Mouse (Mus musculus) liver, postnatal 0 days (tissue): ENCODE data around the gene Mrpl2. TPM values are rescaled to one million over a fixed set of nuclear protein-coding genes. Genes with fewer than 3 reads are reported as not detected.
A peak's percentile ranks its signal among the peaks of the same experiment; 100 is the strongest.

Experiments used
- ATAC-seq: fragments of 200-750 bp; cut with Nextera tagmentation; 2 replicates; pipeline ENCODE4 v1.8.0; 2017; ENCODE audit warnings: mild to moderate bottlenecking, moderate library complexity
- DNase-seq: peaks from one replicate; pipeline ENCODE4 v3.0.0-alpha.2; 2016
- H3K27ac ChIP-seq: fragments of 300-500 bp; sonication (generic); 2 replicates; pipeline ENCODE4 v1.5.1; 2014; ENCODE audit warnings: antibody characterized with exemption, moderate library complexity, mild to moderate bottlenecking, low read depth
- H3K27me3 ChIP-seq: fragments of 300-500 bp; sonication (generic); 2 replicates; pipeline ENCODE4 v1.6.1; 2014; ENCODE audit warnings: low read length, control low read depth, mixed read lengths; ENCODE audit not compliant: insufficient read depth
- H3K36me3 ChIP-seq: fragments of 300-500 bp; sonication (generic); replicated peaks from 2 replicates; pipeline ENCODE4 v1.6.1; 2014; ENCODE audit warnings: mild to moderate bottlenecking, control low read depth, low read length, moderate library complexity, mixed read lengths; ENCODE audit not compliant: insufficient read depth
- H3K4me1 ChIP-seq: fragments of 300-500 bp; sonication (generic); 2 replicates; pipeline ENCODE4 v1.6.1; 2014; ENCODE audit warnings: antibody characterized with exemption, mild to moderate bottlenecking, control low read depth; ENCODE audit not compliant: insufficient read depth
- H3K4me2 ChIP-seq: fragments of 300-500 bp; sonication (generic); 2 replicates; pipeline ENCODE4 v1.6.1; 2014; ENCODE audit warnings: low read depth, mild to moderate bottlenecking, low read length, moderate library complexity, mixed read lengths
- H3K4me3 ChIP-seq: fragments of 300-500 bp; sonication (generic); 2 replicates; pipeline ENCODE4 v1.5.1; 2014; ENCODE audit warnings: low read depth, low read length
- H3K9ac ChIP-seq: fragments of 300-500 bp; sonication (generic); replicated peaks from 2 replicates; pipeline ENCODE4 v1.6.1; 2014; ENCODE audit warnings: mild to moderate bottlenecking, moderate library complexity
- H3K9me3 ChIP-seq: fragments of 300-500 bp; sonication (generic); 2 replicates; pipeline ENCODE4 v1.6.1; 2016; ENCODE audit warnings: mild to moderate bottlenecking, control low read depth, low read length, mixed read lengths
- CTCF ChIP-seq: sonication (generic); IDR thresholded peaks from 2 replicates; pipeline ENCODE4 v1.5.1; 2016; ENCODE audit warnings: antibody characterized with exemption, low read depth
- EP300 ChIP-seq: IDR thresholded peaks from 2 replicates; pipeline ENCODE4 v1.6.1; 2016; ENCODE audit warnings: antibody characterized with exemption, low read depth, mild to moderate bottlenecking
- WGBS: fragments of 180-500 bp; shearing (Covaris S2); extraction: QIAGEN DNeasy Blood & Tissue Kit; methylation state at CpG from one replicate; pipeline ENCODE4 v1.1.7; 2014; ENCODE audit not compliant: insufficient replicate concordance; 5-methylcytosine and 5-hydroxymethylcytosine counted together
- polyA plus RNA-seq: library from polyadenylated mRNA; unstranded; fragments of >200 nt; fragmentation: Nextera tagmentation; extraction: Ambion mirVana; gene quantifications from 2 replicates; pipeline ENCODE4 v1.2.1, GENCODE M21; 2015

Mrpl2 gene
- polyA plus RNA-seq, 1 experiment from 2014 or later, result 79.3 TPM

DNA sequence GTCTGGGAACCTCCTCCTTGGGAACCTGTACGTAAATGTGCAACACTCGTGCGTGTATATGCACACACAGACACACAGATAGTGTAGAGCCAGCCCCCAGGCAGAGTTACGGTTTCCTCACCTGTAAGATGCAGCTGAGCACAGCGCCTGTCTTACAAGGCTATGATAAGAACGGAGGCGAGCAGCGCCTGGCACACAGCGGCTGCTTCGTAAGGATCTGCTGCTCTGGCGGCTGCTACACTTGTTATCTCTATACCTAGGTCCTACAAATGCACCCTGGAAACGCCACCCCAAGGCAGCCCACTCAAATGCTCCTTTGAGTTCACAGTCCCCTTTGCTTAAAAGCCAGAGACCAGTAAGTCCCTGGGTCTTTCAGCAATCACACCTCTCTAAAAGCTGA is 44.6 kb downstream of the Mrpl2 start:
- no peak overlapping the region for H3K9ac ChIP-seq
- H3K4me3 ChIP-seq, result no peak overlapping the region
- H3K27me3 ChIP-seq, result no peaks in the 10 kb centered on the region
- H3K27ac ChIP-seq, result no peak overlapping the region
- H3K4me1 ChIP-seq, result no peaks in the 10 kb centered on the region
- peaks cover 20% of the 10 kb centered on the region for H3K36me3 ChIP-seq
- TF ChIP-seq EP300 (no peak), CTCF (no peak)
- WGBS, result 65% methylated on average over 12 of the region's 12 CpGs
- 0 out of 2 replicates have a peak overlapping the region, but pooled peaks have one; percentile 13 for H3K4me2 ChIP-seq
- ATAC-seq, result peak; percentile 41; the same call in 1 of the 2 replicates
- DNase-seq, result no peak
- H3K9me3 ChIP-seq, result no peaks in the 10 kb centered on the region

DNA sequence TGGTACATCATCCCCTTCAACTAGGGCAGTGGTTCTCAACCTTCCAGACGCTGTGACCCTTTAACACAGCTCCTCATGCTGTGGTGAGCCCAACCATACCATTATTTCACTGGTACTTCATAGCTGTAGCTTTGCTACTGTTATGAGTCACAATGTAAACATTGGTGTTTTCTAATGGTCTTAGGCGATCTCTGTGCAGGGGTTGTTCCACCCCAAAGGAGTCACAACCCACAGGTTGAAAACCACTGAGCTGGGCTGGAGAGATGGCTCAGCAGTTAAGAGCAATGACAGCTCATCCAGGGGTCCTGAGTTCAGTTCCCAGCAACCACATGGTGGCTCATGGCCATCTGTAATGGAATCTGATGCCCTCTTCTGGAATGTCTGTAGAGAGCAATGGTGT is 45.4 kb downstream of the Mrpl2 start:
- H3K4me3 ChIP-seq, result no peak overlapping the region
- H3K36me3 ChIP-seq, result peaks cover 13% of the 10 kb centered on the region
- DNase-seq, result no peak
- no peak for TF ChIP-seq EP300
- no peak for TF ChIP-seq CTCF
- H3K4me2 ChIP-seq, result no peak overlapping the region
- H3K9ac ChIP-seq, result no peak overlapping the region
- H3K9me3 ChIP-seq, result no peaks in the 10 kb centered on the region
- H3K27me3 ChIP-seq, result no peaks in the 10 kb centered on the region
- no peak overlapping the region for H3K27ac ChIP-seq
- no peak for ATAC-seq
- H3K4me1 ChIP-seq, result no peaks in the 10 kb centered on the region
- 86% methylated on average over 2 of the region's 2 CpGs for WGBS

DNA sequence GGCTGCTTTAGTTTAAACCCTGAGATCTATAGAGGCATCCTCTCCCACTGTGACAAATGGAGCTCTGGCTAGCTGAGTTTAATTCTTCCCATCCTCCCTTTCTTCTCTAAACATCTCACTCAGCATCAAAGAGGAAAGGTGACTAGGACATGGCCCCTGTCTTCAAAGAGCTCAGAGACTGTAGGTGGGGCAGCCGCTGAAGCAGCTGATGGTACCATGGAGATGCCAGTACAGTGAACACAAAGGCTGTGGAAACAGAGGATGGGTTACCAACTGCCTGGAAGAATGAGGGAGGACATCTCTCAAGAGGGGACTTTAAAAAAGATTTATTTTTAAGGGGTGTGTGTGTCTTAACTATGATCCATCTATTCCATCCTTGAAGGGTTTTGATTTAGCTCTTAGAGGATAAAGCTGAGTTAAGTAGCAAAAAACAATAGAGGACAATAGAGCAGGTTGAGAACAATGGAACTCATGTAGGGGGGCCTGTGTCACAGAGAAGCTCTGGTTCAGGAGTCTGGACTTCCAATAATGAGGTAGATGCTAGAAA is 48.6 kb downstream of the Mrpl2 start:
- no peaks in the 10 kb centered on the region for H3K4me1 ChIP-seq
- 82% methylated on average over 1 of the region's 1 CpGs for WGBS

DNA sequence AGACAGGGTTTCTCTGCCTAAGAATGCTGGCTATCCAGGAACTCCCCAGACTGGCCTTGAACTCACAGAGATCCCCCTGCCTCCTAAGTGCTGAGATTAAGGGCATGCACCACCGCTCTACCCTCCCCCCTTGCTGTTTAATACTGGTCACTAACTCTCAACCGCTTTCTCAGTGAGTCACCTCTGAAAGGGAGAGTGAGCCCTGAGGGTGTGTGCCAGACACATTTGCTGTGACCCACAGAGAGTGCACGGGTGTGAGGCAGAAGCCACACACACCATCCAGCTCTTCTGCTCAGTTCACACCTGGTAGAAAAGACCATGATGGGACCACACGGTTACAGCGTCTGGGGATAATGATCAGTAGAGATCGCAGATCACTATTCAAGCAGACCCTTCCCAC is 52.5 kb downstream of the Mrpl2 start:
- Histone ChIP-seq H3K4me3 (no peak overlapping the region), H3K27ac (no peak overlapping the region), H3K9me3 (no peaks in the 10 kb centered on the region), H3K27me3 (no peaks in the 10 kb centered on the region), H3K9ac (no peak overlapping the region), H3K36me3 (peaks cover 7% of the 10 kb centered on the region), H3K4me1 (peaks cover 8% of the 10 kb centered on the region), H3K4me2 (no peak overlapping the region)
- DNase-seq (no peak), ATAC-seq (no peak)
- TF ChIP-seq EP300 (no peak), CTCF (no peak)
- 85% methylated on average over 6 of the region's 6 CpGs for WGBS

More for the DNA sequence above, 48.6 kb downstream of the Mrpl2 start:
- TF ChIP-seq CTCF, result no peak
- no peak for TF ChIP-seq EP300
- H3K27ac ChIP-seq, result no peak overlapping the region
- no peak overlapping the region for H3K9ac ChIP-seq
- no peak overlapping the region for H3K4me2 ChIP-seq
- no peak for DNase-seq
- ATAC-seq, result no peak
- no peak overlapping the region for H3K4me3 ChIP-seq
- no peaks in the 10 kb centered on the region for H3K27me3 ChIP-seq
- H3K9me3 ChIP-seq, result no peaks in the 10 kb centered on the region
- H3K36me3 ChIP-seq, result peaks cover 7% of the 10 kb centered on the region; the same call in 1 of the 2 replicates

DNA sequence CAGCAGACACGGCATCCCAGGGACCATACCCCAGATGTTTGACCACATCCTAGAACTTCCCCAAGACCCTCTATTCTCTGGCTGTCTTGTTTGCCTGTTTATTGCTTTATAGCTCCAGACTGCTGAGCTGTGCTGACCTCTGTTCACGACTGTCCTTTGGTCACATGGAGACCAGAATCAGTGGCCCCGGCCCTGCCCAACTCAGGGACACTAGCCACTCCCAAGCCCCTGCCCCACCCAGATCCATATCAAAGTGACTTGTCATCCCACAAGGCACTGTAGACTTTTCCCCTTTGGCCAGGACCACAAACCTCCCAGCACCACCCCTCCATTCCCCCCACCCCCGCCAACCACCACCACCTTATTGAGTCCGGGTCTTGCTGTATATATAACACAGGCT is 53.2 kb downstream of the Mrpl2 start:
- 72% methylated on average over 5 of the region's 5 CpGs for WGBS
- Histone ChIP-seq H3K27ac (no peak overlapping the region), H3K4me3 (no peak overlapping the region), H3K4me2 (no peak overlapping the region), H3K9me3 (no peaks in the 10 kb centered on the region), H3K36me3 (peaks cover 7% of the 10 kb centered on the region), H3K9ac (no peak overlapping the region), H3K4me1 (peaks cover 14% of the 10 kb centered on the region), H3K27me3 (no peaks in the 10 kb centered on the region)
- ATAC-seq (no peak), DNase-seq (no peak)
- TF ChIP-seq EP300 (no peak), CTCF (no peak)

Other genes starting within 250 kb of the Mrpl2 start
- not detected in 2 replicates for gene Crip3, start 217.3 kb upstream of the Mrpl2 start, polyA plus RNA-seq
- 0.18 and 0.34 TPM in 2 replicates for gene Slc22a7, start 207.8 kb upstream of the Mrpl2 start, polyA plus RNA-seq
- gene Ttbk1, start 158.6 kb upstream of the Mrpl2 start, polyA plus RNA-seq, result not detected in 2 replicates
- gene Dnph1, start 149.5 kb upstream of the Mrpl2 start, polyA plus RNA-seq, result 7.4 and 8.6 TPM in 2 replicates
- 1.0 and 1.3 TPM in 2 replicates for gene Cul9, start 99.8 kb upstream of the Mrpl2 start, polyA plus RNA-seq
- 1.3 and 1.9 TPM in 2 replicates for gene Srf, start 90.1 kb upstream of the Mrpl2 start, polyA plus RNA-seq
- gene Ptk7, start 16.7 kb upstream of the Mrpl2 start, polyA plus RNA-seq, result 3.0 and 3.5 TPM in 2 replicates
- gene Klc4, start 207 bp upstream of the Mrpl2 start, polyA plus RNA-seq, result 10.7 and 12.6 TPM in 2 replicates
- 5.2 and 6.2 TPM in 2 replicates for gene Cul7, start 4.1 kb downstream of the Mrpl2 start, polyA plus RNA-seq
- 28.1 and 28.2 TPM in 2 replicates for gene Rrp36, start 28.1 kb downstream of the Mrpl2 start, polyA plus RNA-seq
- 52.3 and 56.9 TPM in 2 replicates for gene Mea1, start 32.6 kb downstream of the Mrpl2 start, polyA plus RNA-seq
- 60.0 and 63.0 TPM in 2 replicates for gene Klhdc3, start 34.7 kb downstream of the Mrpl2 start, polyA plus RNA-seq
- 11.2 and 12.5 TPM in 2 replicates for gene Ppp2r5d, start 58.9 kb downstream of the Mrpl2 start, polyA plus RNA-seq
- gene Pex6, start 65.2 kb downstream of the Mrpl2 start, polyA plus RNA-seq, result 11.6 and 12.6 TPM in 2 replicates
- 707 and 780 TPM in 2 replicates for gene Gnmt, start 82.9 kb downstream of the Mrpl2 start, polyA plus RNA-seq
- 23.0 and 24.1 TPM in 2 replicates for gene Cnpy3, start 106.0 kb downstream of the Mrpl2 start, polyA plus RNA-seq
- gene Ptcra, start 117.5 kb downstream of the Mrpl2 start, polyA plus RNA-seq, result 0.11 and 0.14 TPM in 2 replicates
- 192 and 213 TPM in 2 replicates for gene 2310039H08Rik, start 126.4 kb downstream of the Mrpl2 start, polyA plus RNA-seq
- 63.6 and 64.1 TPM in 2 replicates for gene Rpl7l1, start 136.4 kb downstream of the Mrpl2 start, polyA plus RNA-seq
- 1.8 and 1.9 TPM in 2 replicates for gene Bicral, start 212.3 kb downstream of the Mrpl2 start, polyA plus RNA-seq
- 24.1 and 30.1 TPM in 2 replicates for gene Tbcc, start 244.5 kb downstream of the Mrpl2 start, polyA plus RNA-seq